Mouse (Mus musculus): ENCODE results near the gene Atp2b1. TPM values are rescaled to one million over a fixed set of nuclear protein-coding genes. Genes with fewer than 3 reads are reported as not detected.

Atp2b1 gene
- polyA plus RNA-seq, 1 experiment from 2014 or later = 101 TPM

DNA sequence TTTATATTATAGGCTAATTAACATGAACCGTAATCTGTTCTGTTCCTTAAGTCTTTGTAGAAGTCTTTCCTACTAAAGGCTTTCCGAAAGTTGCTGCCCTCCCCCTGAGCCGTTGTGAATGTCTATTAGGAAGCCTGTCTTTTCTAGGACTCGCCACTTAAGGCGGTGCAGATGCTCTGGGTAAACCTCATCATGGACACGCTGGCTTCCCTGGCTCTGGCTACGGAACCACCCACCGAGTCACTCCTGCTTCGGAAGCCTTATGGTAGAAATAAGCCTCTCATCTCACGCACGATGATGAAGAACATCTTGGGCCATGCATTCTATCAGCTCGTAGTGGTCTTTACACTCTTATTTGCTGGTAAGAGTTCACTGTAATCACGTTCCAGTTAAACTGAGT lies 100.5 kb downstream of the Atp2b1 start:
- H3K36me3 ChIP-seq (replicated peaks) = peaks cover 73% of the 10 kb centered on the region

DNA sequence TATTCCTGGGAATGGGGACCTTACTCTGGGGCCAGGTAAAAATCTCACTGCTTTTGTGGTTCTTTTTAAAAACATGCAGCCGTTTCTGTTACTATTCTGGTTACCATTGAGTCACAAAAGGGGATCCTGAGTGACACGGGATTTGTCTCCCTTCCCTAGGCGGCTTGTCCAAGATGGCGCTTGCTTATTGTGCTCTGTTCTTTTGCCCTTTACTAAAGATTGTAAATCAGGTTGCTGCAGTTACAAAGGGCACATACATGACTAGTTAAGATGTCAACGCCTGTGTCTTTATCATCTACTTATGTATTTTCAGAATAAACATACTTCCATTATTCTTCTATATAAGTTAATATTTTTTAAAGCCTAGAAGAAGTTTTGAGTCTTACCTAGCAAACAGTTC lies 102.8 kb downstream of the Atp2b1 start:
- Histone ChIP-seq H3K4me1 (no peaks in the 10 kb centered on the region), H3K9me3 (no peaks in the 10 kb centered on the region), H3K36me3 (replicated peaks) (peaks cover 66% of the 10 kb centered on the region), H3K27ac (replicated peaks) (no peak overlapping the region), H3K27me3 (replicated peaks; ENCODE audit: low read depth, poor library complexity, severe bottlenecking) (no peaks in the 10 kb centered on the region), H3K4me3 (no peak overlapping the region)
- WGBS = 89% methylated on average over 5 of the region's 5 CpGs
- no peak for DNase-seq (ENCODE audit: low spot score)

More for the DNA sequence above, 100.5 kb downstream of the Atp2b1 start:
- H3K27me3 ChIP-seq (replicated peaks; ENCODE audit: low read depth, poor library complexity, severe bottlenecking) = no peaks in the 10 kb centered on the region
- H3K27ac ChIP-seq (replicated peaks) = no peak overlapping the region
- no peak for DNase-seq (ENCODE audit: low spot score)
- H3K9me3 ChIP-seq = no peaks in the 10 kb centered on the region
- 94% methylated on average over 13 of the region's 13 CpGs for WGBS
- H3K4me3 ChIP-seq = no peak overlapping the region
- no peaks in the 10 kb centered on the region for H3K4me1 ChIP-seq

DNA sequence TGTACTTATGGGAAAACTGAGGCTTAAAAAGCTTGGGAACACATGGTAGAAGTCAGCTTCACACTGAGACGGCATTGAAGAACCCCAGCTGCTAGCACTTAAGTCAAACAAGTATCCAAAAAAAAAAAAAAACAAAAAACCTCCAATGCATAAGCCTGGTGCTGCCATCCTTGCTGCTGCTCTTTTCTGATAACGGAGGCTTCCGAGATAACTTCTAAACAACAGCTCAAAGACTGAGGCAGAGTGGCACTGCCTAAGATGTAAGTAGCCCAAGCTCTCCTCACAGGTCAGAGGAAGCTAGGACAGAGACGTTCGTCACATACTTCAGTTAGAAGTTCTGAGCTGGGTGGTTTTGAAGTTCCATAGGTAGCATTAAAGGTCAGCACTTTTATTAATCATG lies 113.3 kb downstream of the Atp2b1 start:
- WGBS = 86% methylated on average over 5 of the region's 5 CpGs
- DNase-seq (ENCODE audit: low spot score) = no peak
- no peaks in the 10 kb centered on the region for H3K27me3 ChIP-seq (replicated peaks; ENCODE audit: low read depth, poor library complexity, severe bottlenecking)
- no peak overlapping the region for H3K4me3 ChIP-seq
- H3K4me1 ChIP-seq = no peaks in the 10 kb centered on the region
- H3K36me3 ChIP-seq (replicated peaks) = peaks cover 31% of the 10 kb centered on the region
- H3K9me3 ChIP-seq = no peaks in the 10 kb centered on the region
- no peak overlapping the region for H3K27ac ChIP-seq (replicated peaks)

DNA sequence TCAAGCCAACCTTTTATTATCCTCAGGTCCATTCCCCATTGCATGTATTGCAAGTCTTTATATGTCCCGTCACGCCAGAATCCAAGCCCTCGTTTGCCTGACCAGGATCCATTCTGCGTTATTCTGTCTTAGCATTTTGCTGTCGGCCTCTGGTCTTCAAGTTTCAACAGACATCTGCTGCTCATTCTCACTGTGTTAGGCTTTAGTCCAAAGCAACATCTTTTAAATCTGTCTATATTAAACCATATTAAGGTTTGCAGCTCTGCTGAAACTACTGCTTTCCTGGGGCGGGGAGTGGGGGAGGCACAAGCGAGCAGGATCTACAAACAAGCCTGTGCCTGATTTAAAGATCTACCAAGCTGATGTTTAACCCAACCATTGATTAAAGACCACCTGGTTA lies 115.6 kb downstream of the Atp2b1 start:
- Histone ChIP-seq H3K27ac (replicated peaks) (no peak overlapping the region), H3K27me3 (replicated peaks; ENCODE audit: low read depth, poor library complexity, severe bottlenecking) (no peaks in the 10 kb centered on the region), H3K36me3 (replicated peaks) (peaks cover 20% of the 10 kb centered on the region), H3K9me3 (no peaks in the 10 kb centered on the region), H3K4me1 (no peaks in the 10 kb centered on the region), H3K4me3 (no peak overlapping the region)
- WGBS = 93% methylated on average over 7 of the region's 7 CpGs
- no peak for DNase-seq (ENCODE audit: low spot score)

DNA sequence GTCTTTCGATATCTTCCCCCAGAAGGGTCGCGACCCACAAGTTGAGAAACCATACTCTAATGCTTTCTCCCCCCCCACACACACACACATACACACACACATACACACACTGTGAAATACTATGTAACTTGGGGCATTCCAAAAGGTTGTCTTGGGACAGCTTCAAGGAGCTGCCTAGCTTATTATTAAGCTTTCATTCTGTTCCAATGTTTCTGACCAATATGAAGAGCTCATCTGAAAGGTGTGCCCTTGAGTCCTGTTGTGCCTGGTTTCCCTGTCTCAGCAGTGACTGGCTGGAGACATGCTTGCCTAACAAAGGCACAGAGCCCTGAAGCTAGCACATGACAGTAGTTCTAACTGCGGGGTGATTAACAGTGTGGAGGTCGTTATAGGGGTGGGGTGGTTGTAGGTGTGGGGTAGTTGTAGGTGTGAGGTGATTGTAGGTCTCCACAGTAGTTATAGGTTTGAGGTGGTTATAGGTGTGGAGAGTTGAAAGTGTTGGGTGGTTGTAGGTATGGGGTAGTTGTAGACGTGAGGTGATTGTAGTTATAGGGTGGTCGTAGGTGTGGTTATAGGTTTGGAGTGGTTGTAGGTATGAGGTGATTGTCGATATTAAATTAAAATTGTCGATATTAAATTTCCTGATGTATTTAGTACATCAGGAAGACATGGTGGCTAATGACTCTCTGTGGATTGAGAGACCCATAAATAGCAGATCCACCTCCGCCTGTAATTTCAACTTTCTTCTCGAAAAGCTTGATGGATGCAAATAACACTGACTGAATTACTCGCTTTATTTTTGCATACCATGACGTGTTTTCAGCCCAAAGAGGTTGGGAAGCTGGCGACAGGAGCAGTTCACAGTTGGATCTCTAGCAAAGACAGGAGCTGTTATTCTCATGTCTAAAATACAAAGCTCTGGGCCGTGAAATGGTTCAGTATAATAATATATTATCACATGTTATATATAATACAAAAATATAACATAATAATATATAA lies 119.9 kb downstream of the Atp2b1 start:
- WGBS = 94% methylated on average over 15 of the region's 15 CpGs
- DNase-seq (ENCODE audit: low spot score) = no peak
- H3K27me3 ChIP-seq (replicated peaks; ENCODE audit: low read depth, poor library complexity, severe bottlenecking) = no peaks in the 10 kb centered on the region

DNA sequence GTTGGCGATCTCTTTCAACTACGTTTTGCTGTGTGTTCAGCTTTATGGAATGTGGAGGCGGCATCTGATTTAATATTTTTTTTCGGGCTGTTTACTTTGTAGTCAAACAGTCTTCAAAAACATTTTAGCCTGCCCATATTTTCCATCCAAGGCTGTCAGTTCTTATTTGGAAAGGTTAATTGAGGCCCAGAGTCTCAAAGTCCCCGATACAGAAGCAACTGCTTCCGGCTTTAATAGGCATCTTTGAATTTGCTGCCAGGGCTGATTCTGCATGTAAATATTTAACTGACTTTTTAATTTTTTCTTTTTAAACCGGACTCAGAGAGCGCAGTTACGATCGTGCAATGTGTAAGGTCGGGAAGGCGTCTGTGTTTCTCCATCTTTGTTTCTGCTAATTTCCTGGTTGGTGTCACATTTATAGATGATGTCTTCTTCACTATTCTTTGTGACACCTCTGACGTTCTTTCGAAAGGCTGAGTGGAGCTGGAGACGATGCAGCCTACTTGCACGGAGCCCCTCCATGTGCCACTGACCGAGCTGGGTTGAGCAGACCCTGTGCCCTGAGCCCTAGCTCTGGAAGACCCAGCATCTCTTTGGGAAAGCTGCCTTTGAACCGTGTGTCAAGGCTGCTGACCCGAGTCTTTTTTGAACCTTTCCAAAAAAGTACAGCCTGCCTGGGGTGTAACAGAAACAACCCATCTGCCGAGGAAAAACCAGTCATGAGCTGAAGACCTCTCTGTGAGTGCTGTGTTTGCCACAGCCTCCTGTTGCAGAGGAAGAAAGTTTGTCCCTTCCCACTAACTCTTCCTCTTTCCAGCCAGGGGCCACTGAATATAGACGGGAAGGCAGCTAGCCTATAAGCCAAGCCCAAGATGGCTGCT lies 123.2 kb downstream of the Atp2b1 start:
- WGBS = 88% methylated on average over 21 of the region's 21 CpGs
- Histone ChIP-seq H3K27ac (replicated peaks) (no peak overlapping the region), H3K9me3 (no peaks in the 10 kb centered on the region), H3K36me3 (replicated peaks) (no peaks in the 10 kb centered on the region), H3K4me1 (peaks cover 7% of the 10 kb centered on the region; the same call in 1 of the 2 replicates), H3K27me3 (replicated peaks; ENCODE audit: low read depth, poor library complexity, severe bottlenecking) (no peaks in the 10 kb centered on the region), H3K4me3 (no peak overlapping the region)
- no peak for DNase-seq (ENCODE audit: low spot score)

More for the DNA sequence above, 119.9 kb downstream of the Atp2b1 start:
- Histone ChIP-seq H3K9me3 (no peaks in the 10 kb centered on the region), H3K36me3 (replicated peaks) (peaks cover under 1% of the 10 kb centered on the region; the same call in 1 of the 2 replicates), H3K4me1 (peaks cover 7% of the 10 kb centered on the region; the same call in 1 of the 2 replicates), H3K27ac (replicated peaks) (no peak overlapping the region), H3K4me3 (no peak overlapping the region)

DNA sequence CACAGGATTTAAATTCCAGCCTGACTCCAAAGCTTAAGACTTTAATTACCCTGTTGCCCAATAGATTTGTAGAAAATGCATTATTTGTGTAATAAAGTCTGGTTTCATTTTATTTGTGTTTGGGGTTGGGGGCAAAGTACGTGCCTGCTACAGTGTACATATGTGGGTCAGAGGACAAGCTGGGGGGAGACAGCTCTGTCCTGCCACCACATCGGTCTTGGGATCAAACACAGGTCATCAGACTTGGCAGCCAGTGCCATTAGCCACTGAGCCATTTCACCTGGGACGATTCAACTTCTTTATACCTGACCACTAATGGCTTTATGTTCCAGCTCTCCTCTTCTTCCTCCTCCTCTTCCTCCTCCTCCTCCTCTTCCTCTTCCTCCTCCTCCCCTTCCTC lies 124.7 kb downstream of the Atp2b1 start:
- no peaks in the 10 kb centered on the region for H3K36me3 ChIP-seq (replicated peaks)
- DNase-seq (ENCODE audit: low spot score) = no peak
- peaks cover 7% of the 10 kb centered on the region; the same call in 1 of the 2 replicates for H3K4me1 ChIP-seq
- no peak overlapping the region for H3K4me3 ChIP-seq
- no peaks in the 10 kb centered on the region for H3K27me3 ChIP-seq (replicated peaks; ENCODE audit: low read depth, poor library complexity, severe bottlenecking)
- WGBS = 62% methylated on average over 3 of the region's 3 CpGs
- no peak overlapping the region for H3K27ac ChIP-seq (replicated peaks)
- no peaks in the 10 kb centered on the region for H3K9me3 ChIP-seq

DNA sequence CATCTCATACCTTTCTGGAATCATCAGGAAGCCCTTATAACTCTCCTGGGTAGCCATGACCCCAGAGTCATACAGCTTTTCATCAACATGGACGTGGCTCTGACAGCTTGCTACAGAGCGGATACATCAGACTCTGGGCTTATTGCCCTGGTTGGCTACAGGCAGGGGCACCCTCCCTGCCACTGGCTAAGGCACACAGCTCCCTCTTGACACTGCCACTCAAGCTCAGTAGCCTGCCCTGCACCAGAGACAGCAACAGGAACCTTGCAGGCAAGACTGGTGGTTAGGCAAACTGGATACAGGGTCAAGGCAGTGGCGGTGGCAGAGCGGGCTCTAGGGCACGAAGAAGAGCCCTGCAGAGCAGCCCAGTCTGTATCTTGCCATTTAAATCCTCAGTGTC lies 126.0 kb downstream of the Atp2b1 start:
- peaks cover 7% of the 10 kb centered on the region; the same call in 1 of the 2 replicates for H3K4me1 ChIP-seq
- no peak for DNase-seq (ENCODE audit: low spot score)
- H3K36me3 ChIP-seq (replicated peaks) = no peaks in the 10 kb centered on the region
- H3K27ac ChIP-seq (replicated peaks) = no peak overlapping the region
- H3K4me3 ChIP-seq = no peak overlapping the region
- H3K27me3 ChIP-seq (replicated peaks; ENCODE audit: low read depth, poor library complexity, severe bottlenecking) = no peaks in the 10 kb centered on the region
- 91% methylated on average over 5 of the region's 5 CpGs for WGBS
- H3K9me3 ChIP-seq = no peaks in the 10 kb centered on the region

DNA sequence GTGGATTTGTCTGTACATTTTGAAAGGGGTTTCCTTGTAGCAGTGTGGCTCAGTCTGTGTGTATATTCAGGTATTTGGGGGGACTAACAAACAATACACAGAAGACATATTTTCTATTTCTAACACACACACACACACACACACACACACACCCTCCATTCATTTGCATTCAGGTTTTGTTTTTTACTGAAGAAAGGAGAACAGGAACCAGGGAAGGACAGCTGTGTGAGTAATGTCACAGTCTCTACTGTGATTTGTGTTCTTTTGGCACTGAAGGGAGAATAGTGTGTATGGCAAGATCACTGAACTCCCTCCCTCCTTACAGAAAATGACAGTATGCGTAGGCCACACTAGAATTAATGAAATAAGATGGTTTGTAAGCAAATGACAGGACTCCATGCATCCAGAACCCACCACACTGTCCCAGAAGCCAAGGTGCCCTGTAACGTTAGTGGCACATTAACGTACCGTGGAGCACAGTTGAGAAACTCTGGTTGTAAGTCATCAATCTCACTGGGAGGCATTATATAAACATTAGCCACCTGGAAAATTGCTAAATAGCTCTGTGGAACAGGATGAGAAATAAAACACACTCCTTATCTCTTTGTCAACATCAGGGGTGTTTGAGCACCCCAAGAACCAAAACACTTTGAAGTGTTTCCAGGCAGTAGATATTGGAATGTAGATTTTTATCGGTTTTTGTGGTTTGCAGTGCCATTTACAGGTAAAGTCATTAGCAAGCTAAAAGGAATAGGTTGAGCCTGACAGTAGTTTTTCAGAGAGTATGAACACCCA lies 132.7 kb downstream of the Atp2b1 start:
- H3K4me1 ChIP-seq = no peaks in the 10 kb centered on the region
- WGBS = 87% methylated on average over 5 of the region's 5 CpGs
- no peaks in the 10 kb centered on the region for H3K9me3 ChIP-seq
- no peak for DNase-seq (ENCODE audit: low spot score)
- no peak overlapping the region for H3K4me3 ChIP-seq
- no peaks in the 10 kb centered on the region for H3K27me3 ChIP-seq (replicated peaks; ENCODE audit: low read depth, poor library complexity, severe bottlenecking)
- no peaks in the 10 kb centered on the region for H3K36me3 ChIP-seq (replicated peaks)
- no peak overlapping the region for H3K27ac ChIP-seq (replicated peaks)

DNA sequence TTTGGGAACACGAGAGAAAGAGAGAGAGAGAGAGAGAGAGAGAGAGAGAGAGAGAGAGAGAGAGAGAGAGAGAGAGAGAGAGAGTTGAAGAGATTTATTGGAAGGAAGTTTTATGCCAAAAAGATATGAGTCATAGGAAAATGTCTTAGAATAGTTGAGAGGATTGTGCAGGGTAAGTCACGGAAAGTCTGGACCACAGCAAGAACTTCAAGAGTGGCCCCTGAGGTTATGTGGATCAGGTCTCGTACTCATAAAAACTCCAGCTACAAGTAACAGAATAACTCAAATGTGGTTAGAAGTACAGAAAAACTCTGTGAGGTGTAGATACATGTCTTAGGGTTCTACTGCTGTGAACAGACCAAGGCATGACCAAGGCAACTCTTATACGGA lies 133.3 kb downstream of the Atp2b1 start:
- H3K36me3 ChIP-seq (replicated peaks) = no peaks in the 10 kb centered on the region
- no peak overlapping the region for H3K4me3 ChIP-seq
- no peaks in the 10 kb centered on the region for H3K27me3 ChIP-seq (replicated peaks; ENCODE audit: low read depth, poor library complexity, severe bottlenecking)
- H3K27ac ChIP-seq (replicated peaks) = no peak overlapping the region
- H3K4me1 ChIP-seq = no peaks in the 10 kb centered on the region
- 86% methylated on average over 4 of the region's 4 CpGs for WGBS
- no peaks in the 10 kb centered on the region for H3K9me3 ChIP-seq
- DNase-seq (ENCODE audit: low spot score) = no peak

DNA sequence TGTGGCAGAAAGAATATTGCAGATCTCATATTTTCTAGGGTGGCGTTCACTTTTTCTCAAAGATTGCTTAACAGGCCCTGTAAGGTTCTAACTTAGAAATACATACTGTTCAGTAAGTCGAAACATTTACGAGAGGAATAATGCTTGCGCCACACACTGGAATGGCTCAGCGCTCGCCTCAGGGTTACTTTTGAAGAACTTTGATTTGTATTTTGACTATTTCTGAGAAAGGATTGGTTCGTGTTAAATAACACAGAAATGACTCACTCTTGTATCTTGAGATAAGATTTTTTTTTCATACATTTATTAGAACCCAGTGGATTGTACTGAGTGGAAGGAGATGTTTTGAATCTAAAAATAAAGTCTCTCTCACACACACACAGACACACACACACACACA lies 135.9 kb downstream of the Atp2b1 start:
- 93% methylated on average over 7 of the region's 7 CpGs for WGBS
- Histone ChIP-seq H3K27ac (replicated peaks) (no peak overlapping the region), H3K27me3 (replicated peaks; ENCODE audit: low read depth, poor library complexity, severe bottlenecking) (no peaks in the 10 kb centered on the region), H3K4me3 (no peak overlapping the region), H3K9me3 (no peaks in the 10 kb centered on the region), H3K4me1 (no peaks in the 10 kb centered on the region), H3K36me3 (replicated peaks) (no peaks in the 10 kb centered on the region)
- no peak for DNase-seq (ENCODE audit: low spot score)

DNA sequence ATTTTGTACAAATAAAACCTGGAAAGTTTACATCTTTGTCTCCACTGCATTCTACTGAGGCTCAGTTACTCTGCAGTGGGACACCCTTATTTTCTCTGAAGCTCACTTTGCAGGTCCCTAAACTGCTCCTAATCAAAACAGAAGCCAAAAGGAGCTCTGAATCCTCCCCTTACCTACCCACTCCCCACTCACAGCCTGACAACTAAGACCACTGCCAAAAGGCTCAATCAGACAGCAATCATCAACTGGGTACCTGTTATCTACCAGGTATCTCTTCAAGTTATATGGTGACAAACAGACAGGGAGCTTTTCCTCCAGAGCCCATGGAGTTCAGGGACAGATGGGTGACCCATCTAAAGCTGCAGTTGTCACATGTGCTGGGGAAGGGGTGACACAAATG lies 138.9 kb downstream of the Atp2b1 start:
- Histone ChIP-seq H3K4me3 (no peak overlapping the region), H3K4me1 (no peaks in the 10 kb centered on the region), H3K27ac (replicated peaks) (no peak overlapping the region), H3K9me3 (no peaks in the 10 kb centered on the region), H3K27me3 (replicated peaks; ENCODE audit: low read depth, poor library complexity, severe bottlenecking) (no peaks in the 10 kb centered on the region), H3K36me3 (replicated peaks) (no peaks in the 10 kb centered on the region)
- DNase-seq (ENCODE audit: low spot score) = no peak

Measured in embryonic facial prominence, embryonic 10.5 days (tissue).